Mouse (Mus musculus): Measurements from ENCODE around the gene Sema6b.

DNA sequence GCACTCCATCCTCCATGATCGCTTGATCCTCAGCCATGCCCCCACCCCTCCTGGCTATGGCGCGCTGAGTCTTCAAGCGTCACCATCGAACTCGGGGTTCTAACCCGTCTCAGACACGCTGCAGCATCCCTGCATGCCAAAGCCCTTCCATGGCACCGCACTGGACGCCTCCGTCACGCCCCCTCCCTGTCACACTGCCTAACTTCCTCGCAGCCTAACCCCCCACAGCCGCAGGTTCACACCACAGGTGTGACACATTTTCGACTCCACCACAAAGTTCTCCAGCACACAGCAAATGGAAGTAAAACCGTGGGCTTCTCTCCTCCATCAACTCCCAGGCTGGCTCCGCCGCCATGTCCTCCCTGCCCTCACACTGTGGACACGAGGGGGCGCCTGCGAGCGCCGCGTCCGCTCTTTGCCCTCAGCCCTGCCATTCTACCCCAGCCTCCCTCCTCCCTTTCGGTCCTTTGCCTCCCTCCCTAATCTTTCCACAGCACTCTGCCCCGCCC lies 5.6 kb downstream of the Sema6b start:
- peak; percentile 77 for TF ChIP-seq CTCF (IDR thresholded peaks at IDR 0.05; ENCODE audit: insufficient read depth, low read depth, low read length)
- no peak for TF ChIP-seq POLR2A (IDR thresholded peaks at IDR 0.05; ENCODE audit: insufficient read depth, low read depth, low read length)

Measured in olfactory bulb, adult 2 months (tissue).